Mouse (Mus musculus): ENCODE data around the gene Unc13c. TPM values are rescaled to one million over a fixed set of nuclear protein-coding genes. Genes with fewer than 3 reads are reported as not detected.
A peak's percentile ranks its signal among the peaks of the same experiment; 100 is the strongest.

Unc13c gene
- total and polyA plus RNA-seq, 2 experiments from 2014 or later, result 0.57 to 0.88 TPM

DNA sequence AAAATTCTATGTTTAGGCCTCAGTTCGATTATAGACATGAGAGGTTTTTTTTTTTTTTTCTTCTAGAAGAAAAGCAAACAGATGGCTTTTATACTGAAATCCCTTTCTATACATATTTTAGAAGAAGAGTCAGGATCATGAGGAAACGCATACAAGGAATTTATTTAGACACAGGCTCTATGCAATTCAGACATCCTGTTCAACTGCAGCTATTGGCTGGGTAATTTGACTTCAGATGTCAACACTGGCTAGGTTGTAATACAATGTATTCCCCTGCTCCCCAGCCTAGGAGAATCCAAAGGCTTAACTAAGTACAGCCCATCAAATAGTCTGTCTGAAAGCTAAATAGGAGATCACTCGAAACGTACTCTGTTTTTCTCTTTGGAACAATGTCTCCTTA, 355.9 kb downstream of the Unc13c start:
- ATAC-seq (ENCODE audit: insufficient read depth, low read depth), result no peak
- Histone ChIP-seq H3K9me3 (replicated peaks; ENCODE audit: control insufficient read depth, low read length) (no peaks in the 10 kb centered on the region), H3K27ac (ENCODE audit: low read depth) (no peak overlapping the region), H3K9ac (replicated peaks; ENCODE audit: low read depth, low read length) (no peak overlapping the region), H3K4me3 (ENCODE audit: low read depth, low read length) (no peak overlapping the region), H3K36me3 (replicated peaks; ENCODE audit: control insufficient read depth, insufficient read depth, low read length) (no peaks in the 10 kb centered on the region), H3K4me2 (ENCODE audit: low read depth, low read length) (no peak overlapping the region), H3K4me1 (ENCODE audit: control insufficient read depth, insufficient read depth) (no peaks in the 10 kb centered on the region), H3K27me3 (ENCODE audit: control insufficient read depth, insufficient read depth, low read length) (no peaks in the 10 kb centered on the region)
- no peak for DNase-seq (ENCODE audit: low spot score)
- TF ChIP-seq CTCF (IDR thresholded peaks at IDR 0.05; ENCODE audit: low read depth), result no peak
- no peak for TF ChIP-seq EP300 (IDR thresholded peaks at IDR 0.05; ENCODE audit: low read depth)
- 78% methylated on average over 4 of the region's 4 CpGs for WGBS

DNA sequence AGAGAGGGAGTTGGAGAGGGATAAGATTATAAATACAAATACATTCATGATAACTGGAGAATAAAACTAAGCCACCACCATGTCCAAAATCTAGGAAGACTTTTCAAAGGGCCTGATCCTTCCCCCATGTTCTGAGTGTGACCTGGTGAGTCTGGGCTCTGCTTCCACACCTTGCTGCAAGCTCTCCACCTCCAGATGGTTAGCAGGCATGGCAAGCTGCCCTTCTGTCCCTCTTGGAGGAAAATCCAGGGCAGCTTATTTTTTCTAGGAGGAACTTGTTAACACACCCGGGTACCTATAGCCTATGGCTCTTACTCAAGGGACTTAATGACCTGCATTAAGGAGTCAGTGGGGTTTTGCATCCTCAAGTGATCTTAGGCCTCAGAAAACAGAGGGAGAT, 364.8 kb downstream of the Unc13c start:
- H3K27me3 ChIP-seq (ENCODE audit: control insufficient read depth, insufficient read depth, low read length), result no peaks in the 10 kb centered on the region
- H3K36me3 ChIP-seq (replicated peaks; ENCODE audit: control insufficient read depth, insufficient read depth, low read length), result no peaks in the 10 kb centered on the region
- no peaks in the 10 kb centered on the region for H3K9me3 ChIP-seq (replicated peaks; ENCODE audit: control insufficient read depth, low read length)
- H3K4me1 ChIP-seq (ENCODE audit: control insufficient read depth, insufficient read depth), result no peaks in the 10 kb centered on the region
- no peak overlapping the region for H3K4me2 ChIP-seq (ENCODE audit: low read depth, low read length)
- TF ChIP-seq EP300 (IDR thresholded peaks at IDR 0.05; ENCODE audit: low read depth), result no peak
- TF ChIP-seq CTCF (IDR thresholded peaks at IDR 0.05; ENCODE audit: low read depth), result no peak
- ATAC-seq (ENCODE audit: insufficient read depth, low read depth) (no peak), DNase-seq (ENCODE audit: low spot score) (no peak)
- H3K27ac ChIP-seq (ENCODE audit: low read depth), result no peak overlapping the region
- H3K4me3 ChIP-seq (ENCODE audit: low read depth, low read length), result no peak overlapping the region
- WGBS, result 47% methylated on average over 1 of the region's 1 CpGs
- no peak overlapping the region for H3K9ac ChIP-seq (replicated peaks; ENCODE audit: low read depth, low read length)

DNA sequence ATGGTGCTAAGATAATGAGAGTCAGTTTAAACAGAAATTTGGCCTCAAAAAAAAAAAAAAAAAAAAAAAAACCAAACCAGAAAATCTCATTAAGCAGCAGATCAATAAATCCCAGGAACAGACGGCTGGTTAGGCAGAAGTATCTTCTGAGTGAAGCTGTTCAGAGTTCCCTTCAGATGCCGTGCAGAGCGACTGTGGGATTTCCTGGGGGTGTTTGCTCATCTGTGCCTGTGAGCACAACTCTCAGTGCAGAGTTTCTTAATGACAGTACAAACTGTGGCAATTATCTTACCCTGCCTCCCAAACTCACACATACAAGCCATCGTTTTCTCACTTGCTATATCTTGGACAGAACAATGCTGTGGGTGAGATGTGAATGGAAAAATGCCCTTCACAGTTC, 403.2 kb downstream of the Unc13c start:
- WGBS, result 57% methylated on average over 4 of the region's 4 CpGs
- Histone ChIP-seq H3K9ac (replicated peaks; ENCODE audit: low read depth, low read length) (no peak overlapping the region), H3K4me1 (ENCODE audit: control insufficient read depth, insufficient read depth) (no peaks in the 10 kb centered on the region), H3K9me3 (replicated peaks; ENCODE audit: control insufficient read depth, low read length) (no peaks in the 10 kb centered on the region; the same call in 1 of the 2 replicates), H3K27me3 (ENCODE audit: control insufficient read depth, insufficient read depth, low read length) (no peaks in the 10 kb centered on the region), H3K27ac (ENCODE audit: low read depth) (no peak overlapping the region), H3K36me3 (replicated peaks; ENCODE audit: control insufficient read depth, insufficient read depth, low read length) (no peaks in the 10 kb centered on the region), H3K4me3 (ENCODE audit: low read depth, low read length) (no peak overlapping the region), H3K4me2 (ENCODE audit: low read depth, low read length) (no peak overlapping the region)
- TF ChIP-seq EP300 (IDR thresholded peaks at IDR 0.05; ENCODE audit: low read depth) (no peak), CTCF (IDR thresholded peaks at IDR 0.05; ENCODE audit: low read depth) (no peak)
- ATAC-seq (ENCODE audit: insufficient read depth, low read depth), result no peak
- no peak for DNase-seq (ENCODE audit: low spot score)

DNA sequence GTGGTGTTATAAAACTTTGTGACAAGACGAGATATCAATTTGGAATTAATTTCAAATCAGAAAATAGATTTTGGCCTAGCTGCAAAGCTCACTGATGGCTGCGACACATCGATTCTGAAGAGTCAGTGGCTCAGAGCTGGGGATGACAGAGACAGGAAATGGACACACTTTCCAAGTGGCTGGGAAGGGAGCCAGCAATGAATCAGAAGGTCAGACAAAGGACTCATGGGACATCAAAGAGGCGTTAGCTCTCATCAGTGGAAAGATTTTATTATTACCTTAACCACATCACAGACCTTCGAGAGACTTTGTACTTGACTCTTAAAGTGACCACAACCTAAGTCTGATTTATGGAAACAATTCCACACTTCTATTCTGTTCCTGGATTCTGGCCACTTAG, 408.7 kb downstream of the Unc13c start:
- DNase-seq (ENCODE audit: low spot score), result peak; percentile 45
- no peak overlapping the region for H3K4me2 ChIP-seq (ENCODE audit: low read depth, low read length)
- H3K4me1 ChIP-seq (ENCODE audit: control insufficient read depth, insufficient read depth), result no peaks in the 10 kb centered on the region
- no peaks in the 10 kb centered on the region for H3K27me3 ChIP-seq (ENCODE audit: control insufficient read depth, insufficient read depth, low read length)
- TF ChIP-seq EP300 (IDR thresholded peaks at IDR 0.05; ENCODE audit: low read depth) (no peak), CTCF (IDR thresholded peaks at IDR 0.05; ENCODE audit: low read depth) (no peak)
- 12% methylated on average over 5 of the region's 5 CpGs for WGBS
- no peak overlapping the region for H3K4me3 ChIP-seq (ENCODE audit: low read depth, low read length)
- 0 out of 2 replicates have a peak, but pooled peaks have one; percentile 49 for ATAC-seq (ENCODE audit: insufficient read depth, low read depth)
- no peaks in the 10 kb centered on the region for H3K9me3 ChIP-seq (replicated peaks; ENCODE audit: control insufficient read depth, low read length)
- no peak overlapping the region for H3K27ac ChIP-seq (ENCODE audit: low read depth)
- no peak overlapping the region for H3K9ac ChIP-seq (replicated peaks; ENCODE audit: low read depth, low read length)
- no peaks in the 10 kb centered on the region for H3K36me3 ChIP-seq (replicated peaks; ENCODE audit: control insufficient read depth, insufficient read depth, low read length)

GRCm38 (mm10) chr9:73557805-73558204, 411.0 kb downstream of the Unc13c start:
- Histone ChIP-seq H3K9me3 (replicated peaks; ENCODE audit: control insufficient read depth, low read length) (no peaks in the 10 kb centered on the region), H3K27ac (ENCODE audit: low read depth) (no peak overlapping the region), H3K9ac (replicated peaks; ENCODE audit: low read depth, low read length) (no peak overlapping the region), H3K4me3 (ENCODE audit: low read depth, low read length) (no peak overlapping the region), H3K4me2 (ENCODE audit: low read depth, low read length) (no peak overlapping the region), H3K36me3 (replicated peaks; ENCODE audit: control insufficient read depth, insufficient read depth, low read length) (no peaks in the 10 kb centered on the region), H3K4me1 (ENCODE audit: control insufficient read depth, insufficient read depth) (no peaks in the 10 kb centered on the region), H3K27me3 (ENCODE audit: control insufficient read depth, insufficient read depth, low read length) (no peaks in the 10 kb centered on the region)
- ATAC-seq (ENCODE audit: insufficient read depth, low read depth), result no peak
- 64% methylated on average over 2 of the region's 2 CpGs for WGBS
- TF ChIP-seq CTCF (IDR thresholded peaks at IDR 0.05; ENCODE audit: low read depth), result peak; percentile 64
- TF ChIP-seq EP300 (IDR thresholded peaks at IDR 0.05; ENCODE audit: low read depth), result no peak
- DNase-seq (ENCODE audit: low spot score), result no peak

- Histone ChIP-seq H3K27ac (ENCODE audit: low read depth) (no peak overlapping the region), H3K36me3 (replicated peaks; ENCODE audit: control insufficient read depth, insufficient read depth, low read length) (no peaks in the 10 kb centered on the region), H3K27me3 (ENCODE audit: control insufficient read depth, insufficient read depth, low read length) (no peaks in the 10 kb centered on the region), H3K9me3 (replicated peaks; ENCODE audit: control insufficient read depth, low read length) (no peaks in the 10 kb centered on the region), H3K4me1 (ENCODE audit: control insufficient read depth, insufficient read depth) (no peaks in the 10 kb centered on the region), H3K4me3 (ENCODE audit: low read depth, low read length) (no peak overlapping the region), H3K9ac (replicated peaks; ENCODE audit: low read depth, low read length) (no peak overlapping the region), H3K4me2 (ENCODE audit: low read depth, low read length) (no peak overlapping the region)
- 72% methylated on average over 6 of the region's 6 CpGs for WGBS
- no peak for DNase-seq (ENCODE audit: low spot score)
- TF ChIP-seq EP300 (IDR thresholded peaks at IDR 0.05; ENCODE audit: low read depth), result no peak
- no peak for TF ChIP-seq CTCF (IDR thresholded peaks at IDR 0.05; ENCODE audit: low read depth)
- no peak for ATAC-seq (ENCODE audit: insufficient read depth, low read depth)
These were observed 413.4 kb downstream of the Unc13c start for GRCm38 (mm10) chr9:73555354-73555753.
